Mouse (Mus musculus) embryonic facial prominence, embryonic 15.5 days (tissue): ENCODE results near the gene Creb3l2. TPM values are rescaled to one million over a fixed set of nuclear protein-coding genes. Genes with fewer than 3 reads are reported as not detected.

Experiments
- ATAC-seq: fragments of 200-750 bp; cut with Nextera tagmentation; 2 replicates; pipeline ENCODE4 v1.8.0; 2017; ENCODE audit warnings: low read depth, moderate TSS enrichment; ENCODE audit not compliant: insufficient number of reproducible peaks, low FRiP score, low TSS enrichment
- H3K27ac ChIP-seq: fragments of 300-500 bp; sonication (generic); replicated peaks from 2 replicates; pipeline ENCODE4 v1.5.1; 2015; ENCODE audit warnings: mild to moderate bottlenecking, inconsistent platforms
- H3K27me3 ChIP-seq: fragments of 300-500 bp; sonication (generic); 2 replicates; pipeline ENCODE4 v1.6.1; 2015; ENCODE audit warnings: inconsistent platforms
- H3K36me3 ChIP-seq: fragments of 300-500 bp; sonication (generic); 2 replicates; pipeline ENCODE4 v1.6.1; 2015; ENCODE audit warnings: mild to moderate bottlenecking, inconsistent platforms
- H3K4me1 ChIP-seq: fragments of 300-500 bp; sonication (generic); 2 replicates; pipeline ENCODE4 v1.6.1; 2015; ENCODE audit warnings: inconsistent platforms
- H3K4me2 ChIP-seq: fragments of 300-500 bp; sonication (generic); replicated peaks from 2 replicates; pipeline ENCODE4 v1.6.1; 2015; ENCODE audit warnings: mild to moderate bottlenecking, inconsistent platforms
- H3K4me3 ChIP-seq: fragments of 300-500 bp; sonication (generic); replicated peaks from 2 replicates; pipeline ENCODE4 v1.5.1; 2015; ENCODE audit warnings: mild to moderate bottlenecking, inconsistent platforms
- H3K9ac ChIP-seq: fragments of 300-500 bp; sonication (generic); 2 replicates; pipeline ENCODE4 v1.6.1; 2015; ENCODE audit warnings: inconsistent platforms
- H3K9me3 ChIP-seq: fragments of 300-500 bp; sonication (generic); replicated peaks from 2 replicates; pipeline ENCODE4 v1.6.1; 2016; ENCODE audit warnings: inconsistent platforms
- WGBS: fragments of 180-500 bp; shearing (Covaris S2); methylation state at CpG from one replicate; pipeline ENCODE4 v1.1.7; 2015; 5-methylcytosine and 5-hydroxymethylcytosine counted together
- polyA plus RNA-seq: library from polyadenylated mRNA; unstranded; fragments of >200 nt; fragmentation: Nextera tagmentation; extraction: Ambion mirVana; gene quantifications from 2 replicates; pipeline ENCODE4 v1.2.1, GENCODE M21; 2015

The Creb3l2 gene
- polyA plus RNA-seq, 1 experiment from 2014 or later, result 28.1 TPM

- under 1% methylated on average over 40 of the region's 40 CpGs for WGBS
- H3K4me2 ChIP-seq, result peak overlapping the region; percentile 66
- H3K4me3 ChIP-seq, result peak overlapping the region; percentile 88
- 0 out of 2 replicates have a peak, but pooled peaks cover 4% of the 10 kb centered on the region for H3K36me3 ChIP-seq
- peak; percentile 44 for ATAC-seq
- H3K4me1 ChIP-seq, result peaks cover 32% of the 10 kb centered on the region
- no peaks in the 10 kb centered on the region for H3K9me3 ChIP-seq
- peak overlapping the region; percentile 85 for H3K9ac ChIP-seq
- H3K27ac ChIP-seq, result peak overlapping the region; percentile 95
- H3K27me3 ChIP-seq, result no peaks in the 10 kb centered on the region
These were observed 515 bp downstream of the Creb3l2 start for GRCm38 (mm10) chr6:37441251-37442011.

GRCm38 (mm10) chr6:37440491-37441250 is 1.3 kb downstream of the Creb3l2 start:
- ATAC-seq, result no peak
- peak overlapping the region; percentile 95 for H3K27ac ChIP-seq
- peak overlapping the region; percentile 88 for H3K4me3 ChIP-seq
- no peaks in the 10 kb centered on the region for H3K9me3 ChIP-seq
- peak overlapping the region; percentile 66 for H3K4me2 ChIP-seq
- H3K4me1 ChIP-seq, result peaks cover 35% of the 10 kb centered on the region
- peak overlapping the region; percentile 85 for H3K9ac ChIP-seq
- WGBS, result 4% methylated on average over 12 of the region's 12 CpGs
- H3K36me3 ChIP-seq, result 0 out of 2 replicates have a peak, but pooled peaks cover 4% of the 10 kb centered on the region
- no peaks in the 10 kb centered on the region for H3K27me3 ChIP-seq

- Histone ChIP-seq H3K9ac (peak overlapping the region; percentile 85), H3K4me3 (peak overlapping the region; percentile 88)
- no peak for ATAC-seq
These were observed 2.1 kb downstream of the Creb3l2 start for GRCm38 (mm10) chr6:37439676-37440490.

GRCm38 (mm10) chr6:37438510-37438909 is 3.4 kb downstream of the Creb3l2 start:
- 84% methylated on average over 3 of the region's 3 CpGs for WGBS
- Histone ChIP-seq H3K9ac (no peak overlapping the region), H3K4me2 (peak overlapping the region; percentile 40), H3K4me1 (peaks cover 48% of the 10 kb centered on the region), H3K27me3 (no peaks in the 10 kb centered on the region), H3K36me3 (peaks cover 14% of the 10 kb centered on the region; the same call in 1 of the 2 replicates), H3K4me3 (no peak overlapping the region), H3K27ac (no peak overlapping the region), H3K9me3 (no peaks in the 10 kb centered on the region)
- ATAC-seq, result no peak

More at GRCm38 (mm10) chr6:37439676-37440490, 2.1 kb downstream of the Creb3l2 start:
- Histone ChIP-seq H3K27me3 (no peaks in the 10 kb centered on the region), H3K36me3 (peaks cover 11% of the 10 kb centered on the region; the same call in 1 of the 2 replicates), H3K9me3 (no peaks in the 10 kb centered on the region), H3K4me2 (peak overlapping the region; percentile 66), H3K4me1 (peaks cover 40% of the 10 kb centered on the region), H3K27ac (peak overlapping the region; percentile 95)
- 23% methylated on average over 13 of the region's 13 CpGs for WGBS

- Histone ChIP-seq H3K4me3 (no peak overlapping the region), H3K9ac (no peak overlapping the region), H3K36me3 (peaks cover 14% of the 10 kb centered on the region; the same call in 1 of the 2 replicates), H3K27ac (no peak overlapping the region), H3K4me2 (no peak overlapping the region), H3K4me1 (peaks cover 53% of the 10 kb centered on the region), H3K27me3 (no peaks in the 10 kb centered on the region), H3K9me3 (no peaks in the 10 kb centered on the region)
- no peak for ATAC-seq
- 89% methylated on average over 13 of the region's 13 CpGs for WGBS
These were observed 4.9 kb downstream of the Creb3l2 start for GRCm38 (mm10) chr6:37437086-37437485.

- WGBS, result 72% methylated on average over 6 of the region's 6 CpGs
- H3K4me1 ChIP-seq, result peaks cover 66% of the 10 kb centered on the region
These were observed 6.6 kb downstream of the Creb3l2 start for GRCm38 (mm10) chr6:37435391-37435790.

GRCm38 (mm10) chr6:37429849-37430470 is 12.0 kb downstream of the Creb3l2 start:
- Histone ChIP-seq H3K27me3 (no peaks in the 10 kb centered on the region), H3K4me1 (peaks cover 74% of the 10 kb centered on the region), H3K4me3 (no peak overlapping the region), H3K9me3 (no peaks in the 10 kb centered on the region), H3K4me2 (no peak overlapping the region), H3K9ac (no peak overlapping the region), H3K27ac (peak overlapping the region; percentile 93), H3K36me3 (0 out of 2 replicates have a peak, but pooled peaks cover 4% of the 10 kb centered on the region)
- WGBS, result 79% methylated on average over 3 of the region's 3 CpGs
- no peak for ATAC-seq

More at GRCm38 (mm10) chr6:37435391-37435790, 6.6 kb downstream of the Creb3l2 start:
- H3K36me3 ChIP-seq, result peaks cover 14% of the 10 kb centered on the region; the same call in 1 of the 2 replicates
- no peak overlapping the region for H3K27ac ChIP-seq
- H3K4me2 ChIP-seq, result no peak overlapping the region
- no peaks in the 10 kb centered on the region for H3K27me3 ChIP-seq
- no peak for ATAC-seq
- H3K9me3 ChIP-seq, result no peaks in the 10 kb centered on the region
- H3K9ac ChIP-seq, result no peak overlapping the region
- H3K4me3 ChIP-seq, result no peak overlapping the region

GRCm38 (mm10) chr6:37428947-37429346 is 13.0 kb downstream of the Creb3l2 start:
- peak overlapping the region; percentile 40; the same call in 1 of the 2 replicates for H3K27ac ChIP-seq
- H3K36me3 ChIP-seq, result no peaks in the 10 kb centered on the region
- H3K27me3 ChIP-seq, result no peaks in the 10 kb centered on the region
- H3K9me3 ChIP-seq, result no peaks in the 10 kb centered on the region
- no peak overlapping the region for H3K9ac ChIP-seq
- no peak overlapping the region for H3K4me2 ChIP-seq
- H3K4me1 ChIP-seq, result peaks cover 77% of the 10 kb centered on the region
- 74% methylated on average over 8 of the region's 8 CpGs for WGBS
- H3K4me3 ChIP-seq, result no peak overlapping the region
- ATAC-seq, result no peak

- 47% methylated on average over 11 of the region's 11 CpGs for WGBS
- peak overlapping the region; percentile 40; the same call in 1 of the 2 replicates for H3K27ac ChIP-seq
- H3K9me3 ChIP-seq, result no peaks in the 10 kb centered on the region
- H3K4me3 ChIP-seq, result no peak overlapping the region
- H3K36me3 ChIP-seq, result no peaks in the 10 kb centered on the region
- ATAC-seq, result no peak
- no peaks in the 10 kb centered on the region for H3K27me3 ChIP-seq
- H3K4me2 ChIP-seq, result 0 out of 2 replicates have a peak overlapping the region, but pooled peaks have one; percentile 9
- H3K4me1 ChIP-seq, result peaks cover 81% of the 10 kb centered on the region
- no peak overlapping the region for H3K9ac ChIP-seq
These were observed 13.9 kb downstream of the Creb3l2 start for GRCm38 (mm10) chr6:37428044-37428443.

GRCm38 (mm10) chr6:37426615-37427014 is 15.3 kb downstream of the Creb3l2 start:
- no peak overlapping the region for H3K9ac ChIP-seq
- H3K4me3 ChIP-seq, result no peak overlapping the region
- no peaks in the 10 kb centered on the region for H3K36me3 ChIP-seq
- no peak overlapping the region for H3K27ac ChIP-seq
- H3K9me3 ChIP-seq, result no peaks in the 10 kb centered on the region
- H3K4me1 ChIP-seq, result peaks cover 79% of the 10 kb centered on the region
- no peak for ATAC-seq
- no peaks in the 10 kb centered on the region for H3K27me3 ChIP-seq
- no peak overlapping the region for H3K4me2 ChIP-seq
- WGBS, result 80% methylated on average over 2 of the region's 2 CpGs
